Mouse (Mus musculus) spleen, adult 2 months (tissue): Measurements from ENCODE around the gene Zfp52. TPM values are rescaled to one million over a fixed set of nuclear protein-coding genes. Genes with fewer than 3 reads are reported as not detected.

Source experiments
- DNase-seq, 2 experiments: peaks; one replicate each; pipeline versions ENCODE4 v3.0.0 to v3.0.0-alpha.2; 2012 to 2021; ENCODE audit warnings: low spot score in 2 of 2, low read depth in 1 of 2
- H3K27ac ChIP-seq: fragments of 200-500 bp; 2 replicates; pipeline ENCODE4 v1.5.1; 2012; ENCODE audit warnings: low read length, inconsistent platforms; ENCODE audit not compliant: insufficient read depth
- H3K27me3 ChIP-seq: fragments of 200-500 bp; 2 replicates; pipeline ENCODE4 v1.6.1; 2012; ENCODE audit warnings: mild to moderate bottlenecking, moderate library complexity, low read length, inconsistent platforms; ENCODE audit not compliant: control insufficient read depth, insufficient read depth
- H3K36me3 ChIP-seq: fragments of 200-500 bp; 2 replicates; pipeline ENCODE4 v1.6.1; 2012; ENCODE audit warnings: mild to moderate bottlenecking, low read length, inconsistent platforms; ENCODE audit not compliant: control insufficient read depth, insufficient read depth
- H3K4me1 ChIP-seq: fragments of 200-500 bp; 2 replicates; pipeline ENCODE4 v1.6.1; 2011; ENCODE audit warnings: inconsistent platforms; ENCODE audit not compliant: control insufficient read depth, insufficient read depth, insufficient read length
- H3K4me3 ChIP-seq: fragments of 200-500 bp; 2 replicates; pipeline ENCODE4 v1.5.1; 2011; ENCODE audit warnings: mild to moderate bottlenecking, inconsistent platforms; ENCODE audit not compliant: insufficient read depth, insufficient read length; ENCODE audit errors: extremely low read depth
- CTCF ChIP-seq: fragments of 200-500 bp; IDR thresholded peaks from 2 replicates; pipeline ENCODE4 v1.5.1; 2011; ENCODE audit warnings: mild to moderate bottlenecking, inconsistent platforms; ENCODE audit not compliant: insufficient read depth, insufficient read length, insufficient replicate concordance; ENCODE audit errors: extremely low read depth
- POLR2A ChIP-seq: fragments of 200-500 bp; IDR thresholded peaks from 2 replicates; pipeline ENCODE4 v1.6.1; 2011; ENCODE audit warnings: low read depth, low read length, inconsistent platforms
- WGBS: fragments of 180-500 bp; shearing (Covaris S2); methylation state at CpG from one replicate; pipeline ENCODE4 v1.1.7; 2018; 5-methylcytosine and 5-hydroxymethylcytosine counted together
- polyA plus RNA-seq: library from polyadenylated mRNA; depleted of rRNA; stranded (reverse); fragments of >200 nt; gene quantifications from 2 replicates; pipeline ENCODE4 v1.2.3, GENCODE M21; 2012

The Zfp52 gene
- polyA plus RNA-seq, 1 experiment, result 0.56 TPM

GRCm38 (mm10) chr17:21531621-21532020 lies 3.7 kb upstream of the Zfp52 start:
- Histone ChIP-seq H3K4me3 (peak overlapping the region; percentile 64; the same call in 1 of the 2 replicates), H3K4me1 (peaks cover 13% of the 10 kb centered on the region; the same call in 1 of the 2 replicates), H3K27me3 (no peaks in the 10 kb centered on the region), H3K36me3 (no peaks in the 10 kb centered on the region), H3K27ac (peak overlapping the region; percentile 69)
- no peak for TF ChIP-seq POLR2A
- no peak for TF ChIP-seq CTCF
- no peak for DNase-seq
- 73% methylated on average over 5 of the region's 5 CpGs for WGBS

- peak overlapping the region; percentile 64 for H3K4me3 ChIP-seq
- WGBS, result 3% methylated on average over 54 of the region's 54 CpGs
- peaks cover 13% of the 10 kb centered on the region; the same call in 1 of the 2 replicates for H3K4me1 ChIP-seq
- peak overlapping the region; percentile 81 for H3K27ac ChIP-seq
- no peaks in the 10 kb centered on the region for H3K36me3 ChIP-seq
- TF ChIP-seq CTCF (peak; percentile 25; the same call in 1 of the 2 replicates), POLR2A (no peak; the same call in 1 of the 2 replicates)
- peak in 1 of 2 experiments; percentile 51 for DNase-seq
- no peaks in the 10 kb centered on the region for H3K27me3 ChIP-seq
These were observed 3.0 kb upstream of the Zfp52 start for GRCm38 (mm10) chr17:21532101-21532951.

GRCm38 (mm10) chr17:21533961-21534360 lies 1.4 kb upstream of the Zfp52 start:
- Histone ChIP-seq H3K27ac (peak overlapping the region; percentile 57; the same call in 1 of the 2 replicates), H3K27me3 (no peaks in the 10 kb centered on the region), H3K4me3 (no peak overlapping the region), H3K4me1 (peaks cover 13% of the 10 kb centered on the region; the same call in 1 of the 2 replicates), H3K36me3 (no peaks in the 10 kb centered on the region)
- WGBS, result 92% methylated on average over 1 of the region's 1 CpGs
- no peak for TF ChIP-seq CTCF
- no peak for TF ChIP-seq POLR2A
- DNase-seq, result no peak

- Histone ChIP-seq H3K4me1 (peaks cover 13% of the 10 kb centered on the region; the same call in 1 of the 2 replicates), H3K4me3 (0 out of 2 replicates have a peak overlapping the region, but pooled peaks have one; percentile 25), H3K36me3 (no peaks in the 10 kb centered on the region), H3K27me3 (no peaks in the 10 kb centered on the region), H3K27ac (peak overlapping the region; percentile 87)
- 1% methylated on average over 4 of the region's 4 CpGs for WGBS
- DNase-seq, result peak; percentile 20 to 82
- TF ChIP-seq POLR2A (no peak), CTCF (no peak)
These were observed 761 bp upstream of the Zfp52 start for GRCm38 (mm10) chr17:21534460-21535095.

- 24% methylated on average over 7 of the region's 7 CpGs for WGBS
- H3K4me3 ChIP-seq, result peak overlapping the region; percentile 63
- peaks cover 13% of the 10 kb centered on the region; the same call in 1 of the 2 replicates for H3K4me1 ChIP-seq
- no peak for TF ChIP-seq CTCF
- TF ChIP-seq POLR2A, result no peak
- DNase-seq, result no peak
- no peaks in the 10 kb centered on the region; the same call in 1 of the 2 replicates for H3K36me3 ChIP-seq
- peak overlapping the region; percentile 87 for H3K27ac ChIP-seq
- no peaks in the 10 kb centered on the region for H3K27me3 ChIP-seq
These were observed 757 bp downstream of the Zfp52 start for GRCm38 (mm10) chr17:21536096-21536495.

- no peaks in the 10 kb centered on the region; the same call in 1 of the 2 replicates for H3K36me3 ChIP-seq
- no peak overlapping the region for H3K4me3 ChIP-seq
- DNase-seq, result no peak
- H3K4me1 ChIP-seq, result peaks cover 13% of the 10 kb centered on the region; the same call in 1 of the 2 replicates
- 28% methylated on average over 2 of the region's 2 CpGs for WGBS
- TF ChIP-seq POLR2A, result no peak
- TF ChIP-seq CTCF, result no peak
- no peak overlapping the region for H3K27ac ChIP-seq
- no peaks in the 10 kb centered on the region for H3K27me3 ChIP-seq
These were observed 1.3 kb downstream of the Zfp52 start for GRCm38 (mm10) chr17:21536676-21537075.
